Mouse (Mus musculus) adrenal gland, postnatal 14 days (tissue): ENCODE data around the gene Brca1. TPM values are rescaled to one million over a fixed set of nuclear protein-coding genes. Genes with fewer than 3 reads are reported as not detected.
"Not testable (repeated sequence)": the region's sequence is repeated elsewhere in the genome, so short reads cannot be mapped to it uniquely, and the experiment has no call there.

Experiments used
- DNase-seq: peaks from one replicate; pipeline ENCODE4 v3.0.0; 2021; ENCODE audit warnings: mixed read lengths
- total RNA-seq: library from RNA; stranded (reverse); gene quantifications from 2 replicates; pipeline ENCODE4 v1.2.3, GENCODE M21; 2021

Gene Brca1
- total RNA-seq, 1 experiment from 2014 or later = 6.6 TPM

- peak; percentile 24 for DNase-seq
Observed at GRCm38 (mm10) chr11:101543533-101543932, 8.2 kb downstream of the Brca1 start.

- no peak for DNase-seq
Observed at GRCm38 (mm10) chr11:101526686-101527085, 25.1 kb downstream of the Brca1 start.

- DNase-seq = no peak
Observed at GRCm38 (mm10) chr11:101525936-101526595, 25.7 kb downstream of the Brca1 start.

DNA sequence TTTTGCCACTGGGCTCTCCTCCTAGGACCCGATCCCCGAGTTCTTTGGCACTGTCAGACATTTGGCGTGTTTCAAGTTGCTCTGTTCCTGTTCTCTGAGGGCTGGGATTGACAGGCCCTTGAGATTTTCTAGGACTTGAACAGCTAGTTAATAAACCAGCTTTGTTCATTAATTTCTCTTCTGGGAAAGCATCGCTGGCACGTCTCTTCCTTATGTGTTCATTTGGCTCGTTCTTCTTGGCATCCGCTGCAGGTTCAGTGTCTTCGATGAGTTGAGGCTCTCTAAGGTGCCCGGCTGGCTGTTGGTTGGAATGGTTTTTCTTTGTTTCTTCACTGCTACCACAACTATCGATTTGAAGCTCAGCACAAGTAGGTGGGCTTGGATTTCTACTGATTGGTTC lies 26.7 kb downstream of the Brca1 start:
- DNase-seq = no peak

GRCm38 (mm10) chr11:101524446-101524845 lies 27.3 kb downstream of the Brca1 start:
- DNase-seq = no peak

GRCm38 (mm10) chr11:101519364-101519763 lies 32.4 kb downstream of the Brca1 start:
- no peak for DNase-seq

DNA sequence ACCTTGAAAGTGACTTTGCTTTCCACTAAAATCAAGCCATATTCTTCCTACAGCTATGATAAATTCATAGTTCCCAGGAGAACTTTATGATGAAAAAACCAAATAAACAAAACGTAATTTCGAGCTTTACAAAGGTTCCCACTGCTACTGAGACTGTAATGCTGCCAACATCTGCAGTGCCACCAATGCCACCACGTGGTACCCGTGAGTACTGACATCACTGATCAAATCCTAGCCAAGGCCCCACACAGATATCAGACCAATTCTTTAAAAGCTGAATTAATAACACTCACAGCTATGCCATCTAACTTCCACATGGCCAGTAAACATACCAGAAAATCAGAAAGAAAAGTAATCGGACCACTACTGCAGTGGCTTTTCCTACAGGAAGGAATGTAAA lies 32.8 kb downstream of the Brca1 start:
- peak; percentile 32 for DNase-seq

DNA sequence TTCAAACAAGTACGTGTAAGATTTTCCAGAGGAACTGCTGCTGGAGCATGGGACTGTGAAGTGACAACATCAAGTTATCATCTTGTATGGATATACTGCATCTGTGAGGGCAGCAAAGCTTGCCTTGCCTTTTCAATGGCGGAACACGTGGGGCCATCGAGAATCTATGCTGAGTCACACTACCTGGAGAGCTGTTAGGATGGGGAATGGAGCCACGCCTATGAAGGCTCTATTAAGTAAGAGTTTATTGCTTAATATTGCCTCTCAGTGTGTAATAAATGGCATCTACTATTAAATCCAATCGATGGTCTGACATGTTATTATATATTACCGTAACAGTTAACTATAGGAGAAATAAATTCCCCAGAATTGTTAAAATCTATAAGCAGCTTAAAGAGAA lies 44.7 kb downstream of the Brca1 start:
- no peak for DNase-seq

- DNase-seq = no peak
Observed at GRCm38 (mm10) chr11:101506269-101506780, 45.4 kb downstream of the Brca1 start.

- no peak for DNase-seq
Observed at GRCm38 (mm10) chr11:101486126-101486525, 65.6 kb downstream of the Brca1 start.

DNA sequence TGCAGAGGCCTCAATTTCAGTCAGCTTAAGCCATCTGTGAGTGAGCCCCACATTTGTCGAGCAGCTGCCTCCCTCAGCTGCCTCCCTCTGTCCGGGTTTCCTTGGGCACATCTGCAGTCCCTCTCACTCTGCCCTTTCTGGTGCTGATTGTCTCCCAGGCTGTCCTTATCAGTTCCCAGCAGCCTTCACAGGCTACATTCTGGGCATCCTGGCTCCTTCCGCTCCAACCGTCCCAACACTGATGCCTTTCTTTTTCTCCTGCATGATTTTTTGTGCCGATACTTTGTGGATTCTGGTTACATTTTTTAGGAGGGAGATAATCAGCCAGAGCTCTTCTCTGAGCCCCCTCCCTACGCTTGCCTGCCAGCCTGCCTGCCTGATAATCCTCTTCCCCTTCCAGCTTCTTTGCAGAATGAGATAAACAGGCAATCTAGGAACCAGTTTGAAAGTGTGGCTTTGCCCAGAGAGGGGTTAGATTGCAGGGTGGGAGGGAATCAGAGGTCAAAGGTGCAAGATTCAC lies 66.2 kb downstream of the Brca1 start:
- DNase-seq = no peak

- no peak for DNase-seq
Observed at GRCm38 (mm10) chr11:101484814-101485213, 66.9 kb downstream of the Brca1 start.

GRCm38 (mm10) chr11:101484245-101484644 lies 67.5 kb downstream of the Brca1 start:
- no peak for DNase-seq

DNA sequence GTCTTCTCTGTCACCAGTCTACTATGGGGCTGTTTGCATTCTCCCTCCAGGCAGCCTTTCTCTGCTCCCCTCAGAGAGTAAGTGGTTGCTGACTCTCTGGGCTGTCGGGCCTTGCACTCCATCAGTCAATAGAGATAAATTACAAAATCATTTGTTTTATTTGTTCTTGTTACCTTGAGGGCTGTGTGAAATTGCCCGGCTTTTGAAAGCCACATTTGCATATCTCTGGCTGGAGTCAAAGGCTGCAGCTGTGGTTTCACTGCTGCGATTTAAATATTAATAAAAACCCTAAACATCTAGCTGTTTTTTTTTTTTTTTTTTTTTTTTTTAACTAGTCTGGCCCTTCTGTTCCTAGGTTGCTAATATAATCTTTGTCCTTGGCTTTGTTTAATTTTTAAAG lies 68.0 kb downstream of the Brca1 start:
- no peak for DNase-seq

DNA sequence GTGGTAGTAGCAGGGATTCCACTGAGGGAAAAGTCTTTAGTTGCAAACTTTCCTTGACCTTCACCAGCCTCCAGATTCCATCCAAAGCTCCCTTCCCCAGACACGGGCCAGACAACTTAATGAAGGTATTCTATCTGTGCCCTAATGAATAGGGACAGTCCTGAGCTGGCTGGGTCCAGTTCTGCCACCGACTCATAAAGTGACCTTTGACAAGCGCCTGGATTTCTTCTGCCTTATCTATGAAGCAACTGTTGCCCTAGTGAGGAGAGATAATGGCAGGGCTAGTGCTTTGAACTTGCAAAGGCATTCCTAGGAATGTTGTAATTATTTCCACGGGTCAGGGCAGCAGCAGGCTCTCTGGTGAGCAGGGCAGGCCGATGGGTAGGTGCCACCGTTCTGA lies 70.8 kb downstream of the Brca1 start:
- no peak for DNase-seq

DNA sequence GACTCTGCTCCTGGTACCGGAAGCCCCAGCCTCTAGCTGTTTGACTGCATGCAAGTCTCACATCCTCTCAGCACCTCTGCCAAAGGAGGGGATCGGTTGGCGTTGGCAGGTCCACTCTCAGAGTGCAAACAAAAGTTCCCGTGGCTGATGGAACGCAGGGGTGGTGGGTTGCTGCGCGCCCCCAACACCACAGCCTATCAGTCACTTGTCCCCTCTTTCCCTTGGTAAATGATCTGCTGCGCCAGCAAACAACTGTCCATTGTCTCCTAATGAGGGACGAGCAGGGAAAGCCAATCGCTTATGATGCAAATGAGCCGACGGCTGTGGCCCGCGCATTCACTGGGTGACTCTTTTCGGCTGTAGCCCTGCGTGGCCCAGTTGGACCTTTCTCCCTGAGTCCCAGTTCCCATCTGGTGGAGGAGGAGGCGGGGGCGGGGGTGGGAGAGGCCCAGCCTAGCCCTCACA lies 72.6 kb downstream of the Brca1 start:
- no peak for DNase-seq

DNA sequence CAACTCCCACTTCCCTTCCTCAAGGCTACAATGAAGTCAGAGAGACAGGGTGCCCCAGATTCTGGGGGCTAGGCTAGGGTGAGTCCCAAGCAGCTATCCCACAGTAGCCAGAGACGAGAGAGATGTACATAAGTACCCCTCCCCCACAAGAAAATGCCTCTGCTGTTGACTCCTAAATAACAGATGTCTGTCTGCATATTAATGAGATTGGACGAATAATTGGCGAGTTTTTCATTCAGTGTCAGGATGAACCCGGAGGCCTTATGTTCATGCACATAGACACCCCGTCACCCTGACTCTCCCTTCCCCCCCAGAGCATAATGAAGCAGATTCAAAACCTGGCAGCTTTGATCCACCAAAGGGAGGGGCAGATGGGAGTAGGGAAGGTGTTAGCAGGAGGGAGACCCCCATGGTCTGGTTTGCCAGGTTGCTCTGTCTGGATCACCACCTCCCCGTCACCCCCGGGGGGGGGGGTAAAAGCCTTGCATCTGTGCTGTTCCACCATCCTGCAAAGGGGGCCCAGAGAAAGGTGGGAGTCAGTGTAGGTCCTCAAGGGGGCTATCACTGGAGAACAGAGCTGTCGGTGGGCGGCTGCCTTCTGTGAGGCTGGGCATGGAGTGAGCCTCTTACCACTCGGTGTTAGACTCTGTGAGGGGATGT lies 74.1 kb downstream of the Brca1 start:
- DNase-seq = no peak

GRCm38 (mm10) chr11:101477194-101477551 lies 74.6 kb downstream of the Brca1 start:
- DNase-seq = no peak

- DNase-seq = not testable (repeated sequence)
Observed at GRCm38 (mm10) chr11:101476361-101476760, 75.4 kb downstream of the Brca1 start.

- no peak for DNase-seq
Observed at GRCm38 (mm10) chr11:101474298-101474697, 77.5 kb downstream of the Brca1 start.

DNA sequence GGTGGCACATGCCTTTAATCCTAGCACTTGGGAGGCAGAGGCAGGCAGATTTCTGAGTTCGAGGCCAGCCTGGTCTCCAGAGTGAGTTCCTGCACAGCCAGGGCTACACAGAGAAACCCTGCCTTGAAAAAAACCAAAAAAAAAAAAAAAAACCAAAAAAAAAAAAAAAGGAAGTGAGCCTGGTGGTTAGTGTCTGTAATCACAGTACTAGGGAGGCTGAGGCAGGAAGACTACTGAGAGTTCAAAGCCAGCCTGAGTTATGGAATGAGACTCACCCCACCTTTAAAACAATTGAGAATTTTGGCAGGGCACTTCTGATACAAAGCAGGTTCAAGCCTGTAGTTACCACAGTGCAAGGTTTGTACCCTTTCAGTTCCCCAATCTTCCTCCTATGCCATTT lies 78.1 kb downstream of the Brca1 start:
- DNase-seq = not testable (repeated sequence)

- DNase-seq = no peak
Observed at GRCm38 (mm10) chr11:101472336-101472735, 79.4 kb downstream of the Brca1 start.

GRCm38 (mm10) chr11:101471926-101472325 lies 79.8 kb downstream of the Brca1 start:
- no peak for DNase-seq

- no peak for DNase-seq
Observed at GRCm38 (mm10) chr11:101470206-101470605, 81.5 kb downstream of the Brca1 start.
